Mouse (Mus musculus) ES-E14 (cell line): ENCODE data around the gene Lamtor2. TPM values are rescaled to one million over a fixed set of nuclear protein-coding genes. Genes with fewer than 3 reads are reported as not detected.

ENCODE experiments used
- DNase-seq: peaks from one replicate; pipeline ENCODE4 v3.0.0-alpha.2; 2013; ENCODE audit warnings: low read depth, low spot score
- H3K27ac ChIP-seq: 2 replicates; pipeline ENCODE4 v1.5.1; 2012; ENCODE audit warnings: low read depth, mild to moderate bottlenecking, low read length, moderate library complexity, mixed read lengths; ENCODE audit not compliant: poor library complexity, insufficient read depth, severe bottlenecking
- H3K36me3 ChIP-seq: 2 replicates; pipeline ENCODE4 v1.6.1; 2012; ENCODE audit warnings: mild to moderate bottlenecking, low read length, moderate library complexity, mixed read lengths; ENCODE audit not compliant: control insufficient read depth, poor library complexity, insufficient read depth, severe bottlenecking
- H3K4me1 ChIP-seq, 2 experiments: fragments of 150-350 bp in 1 of 2; sonication (generic) in 1 of 2; 2 replicates each; pipeline ENCODE4 v1.6.1; 2012; ENCODE audit warnings: low read length in 2 of 2, mild to moderate bottlenecking in 1 of 2, mixed read lengths in 1 of 2; ENCODE audit not compliant: control insufficient read depth in 2 of 2, insufficient read depth in 2 of 2, poor library complexity in 1 of 2
- H3K4me3 ChIP-seq, 2 experiments: fragments of 150-350 bp in 1 of 2; sonication (generic) in 1 of 2; 2 replicates each; pipeline ENCODE4 v1.5.1; 2012; ENCODE audit warnings: low read length in 2 of 2, low read depth in 1 of 2, mild to moderate bottlenecking in 1 of 2, mixed read lengths in 1 of 2; ENCODE audit not compliant: insufficient read depth in 1 of 2, poor library complexity in 1 of 2, severe bottlenecking in 1 of 2
- H3K9ac ChIP-seq: 2 replicates; pipeline ENCODE4 v1.6.1; 2012; ENCODE audit warnings: low read depth, mild to moderate bottlenecking, low read length, mixed read lengths; ENCODE audit not compliant: poor library complexity, insufficient read depth, severe bottlenecking
- H3K9me3 ChIP-seq: fragments of 150-350 bp; sonication (generic); 2 replicates; pipeline ENCODE4 v1.6.1; 2012; ENCODE audit warnings: low read depth, mild to moderate bottlenecking, low read length; ENCODE audit not compliant: control insufficient read depth, insufficient read depth
- CHD2 ChIP-seq: IDR thresholded peaks from 2 replicates; pipeline ENCODE4 v1.6.1; 2014; ENCODE audit warnings: mild to moderate bottlenecking, low read depth, low read length, inconsistent platforms
- HCFC1 ChIP-seq: IDR thresholded peaks from 2 replicates; pipeline ENCODE4 v1.6.1; 2012; ENCODE audit warnings: low read length, inconsistent platforms, borderline replicate concordance; ENCODE audit not compliant: insufficient read depth
- MAFK ChIP-seq: IDR thresholded peaks from 2 replicates; pipeline ENCODE4 v1.6.1; 2014; ENCODE audit warnings: mild to moderate bottlenecking, low read depth, low read length, inconsistent platforms; ENCODE audit not compliant: insufficient read depth
- ZC3H11A ChIP-seq: IDR thresholded peaks from 2 replicates; pipeline ENCODE4 v1.6.1; 2012; ENCODE audit warnings: low read depth, mild to moderate bottlenecking, inconsistent platforms, low read length, borderline replicate concordance
- ZNF384 ChIP-seq: IDR thresholded peaks from 2 replicates; pipeline ENCODE4 v1.6.1; 2012; ENCODE audit warnings: low read depth, low read length, inconsistent platforms
- in situ Hi-C, 2 experiments: fragments of 600-800 bp; cut with MboI; formaldehyde crosslinking; loops; one replicate each; pipeline ENCODE4 v1.15.1; 2025; ENCODE audit warnings: low sequenced_read_pairs in 2 of 2, inconsistent platforms in 1 of 2; ENCODE audit not compliant: unreplicated experiment in 2 of 2
- total RNA-seq: library from RNA; depleted of rRNA; stranded (reverse); fragments of 300-350 nt; gene quantifications from 2 replicates; pipeline ENCODE4 v1.2.3, GENCODE M21; 2012

Lamtor2 gene
- total RNA-seq, 1 experiment, result 108 TPM

DNA sequence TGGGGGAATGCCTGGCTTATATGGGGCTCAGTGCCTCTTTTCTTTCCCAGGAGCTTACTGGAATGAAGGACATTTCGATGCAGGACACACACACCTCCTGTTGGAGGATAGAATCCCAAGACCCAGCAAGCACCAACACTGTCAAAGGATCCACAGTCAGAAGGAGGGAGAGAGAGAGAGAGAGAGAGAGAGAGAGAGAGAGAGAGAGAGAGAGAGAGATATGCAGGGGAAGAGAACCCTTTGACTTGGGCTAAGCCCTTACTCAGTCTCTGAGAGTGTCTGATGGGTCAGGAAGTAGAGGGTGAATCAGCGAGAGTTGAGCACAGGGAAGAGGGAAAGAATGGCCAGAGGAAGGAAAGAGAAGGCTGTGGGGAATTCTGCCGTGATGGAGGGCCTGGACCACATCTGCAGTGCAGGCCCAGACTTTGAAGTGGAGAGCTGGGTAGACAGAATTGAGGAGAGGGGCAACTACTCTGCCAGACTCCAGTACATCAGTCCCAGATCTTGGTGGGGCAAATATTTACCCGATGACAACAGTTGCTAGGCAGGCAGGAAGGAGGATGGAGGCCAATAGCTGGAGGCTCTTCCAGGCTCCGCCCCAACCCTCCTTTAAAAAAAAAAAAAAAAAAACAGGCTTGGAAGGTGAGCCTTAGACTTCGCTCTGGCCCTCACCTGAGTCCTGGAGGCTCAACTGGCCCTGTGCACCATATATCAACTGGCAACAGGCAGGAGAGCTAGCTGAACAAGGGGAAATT, 40.6 kb downstream of the Lamtor2 start:
- Histone ChIP-seq H3K4me3 (no peak overlapping the region), H3K36me3 (no peaks in the 10 kb centered on the region), H3K4me1 (peaks cover 11 to 46% of the 10 kb centered on the region in 2 experiments; a peak in 3 of 4 replicates), H3K9me3 (no peaks in the 10 kb centered on the region), H3K27ac (peak overlapping the region; percentile 58), H3K9ac (peak overlapping the region; percentile 26; the same call in 1 of the 2 replicates)
- in situ Hi-C loops, result no loop called here
- DNase-seq, result no peak
- TF ChIP-seq HCFC1 (no peak), MAFK (no peak), ZNF384 (peak; percentile 97)

DNA sequence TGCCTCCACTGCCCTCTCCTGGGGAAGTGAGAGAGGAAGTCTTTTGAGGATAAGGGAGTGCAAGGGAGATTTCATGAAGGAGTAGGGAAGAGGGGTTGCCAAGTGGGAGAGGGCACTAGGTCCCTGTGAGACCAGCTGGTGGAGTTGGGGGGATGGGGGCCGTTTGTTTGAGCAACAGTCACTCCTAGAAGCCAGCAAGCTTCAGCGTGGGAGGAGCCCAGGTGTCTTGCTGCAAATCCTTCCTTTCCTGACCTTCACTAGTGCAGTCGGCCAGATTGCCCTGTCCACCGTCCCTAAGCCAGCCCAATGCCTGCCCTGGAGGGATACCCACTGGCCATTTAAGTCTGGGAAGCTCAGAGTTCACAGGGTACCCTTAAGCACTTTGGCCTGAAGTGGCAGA, 41.3 kb downstream of the Lamtor2 start:
- H3K36me3 ChIP-seq, result no peaks in the 10 kb centered on the region
- peaks cover 11 to 46% of the 10 kb centered on the region in 2 experiments; a peak in 3 of 4 replicates for H3K4me1 ChIP-seq
- no peak for DNase-seq
- in situ Hi-C loops, result no loop called here
- H3K9ac ChIP-seq, result peak overlapping the region; percentile 26; the same call in 1 of the 2 replicates
- TF ChIP-seq CHD2 (no peak), MAFK (no peak), HCFC1 (no peak), ZNF384 (no peak), ZC3H11A (no peak)
- H3K4me3 ChIP-seq, result no peak overlapping the region
- H3K27ac ChIP-seq, result peak overlapping the region; percentile 51
- H3K9me3 ChIP-seq, result no peaks in the 10 kb centered on the region

DNA sequence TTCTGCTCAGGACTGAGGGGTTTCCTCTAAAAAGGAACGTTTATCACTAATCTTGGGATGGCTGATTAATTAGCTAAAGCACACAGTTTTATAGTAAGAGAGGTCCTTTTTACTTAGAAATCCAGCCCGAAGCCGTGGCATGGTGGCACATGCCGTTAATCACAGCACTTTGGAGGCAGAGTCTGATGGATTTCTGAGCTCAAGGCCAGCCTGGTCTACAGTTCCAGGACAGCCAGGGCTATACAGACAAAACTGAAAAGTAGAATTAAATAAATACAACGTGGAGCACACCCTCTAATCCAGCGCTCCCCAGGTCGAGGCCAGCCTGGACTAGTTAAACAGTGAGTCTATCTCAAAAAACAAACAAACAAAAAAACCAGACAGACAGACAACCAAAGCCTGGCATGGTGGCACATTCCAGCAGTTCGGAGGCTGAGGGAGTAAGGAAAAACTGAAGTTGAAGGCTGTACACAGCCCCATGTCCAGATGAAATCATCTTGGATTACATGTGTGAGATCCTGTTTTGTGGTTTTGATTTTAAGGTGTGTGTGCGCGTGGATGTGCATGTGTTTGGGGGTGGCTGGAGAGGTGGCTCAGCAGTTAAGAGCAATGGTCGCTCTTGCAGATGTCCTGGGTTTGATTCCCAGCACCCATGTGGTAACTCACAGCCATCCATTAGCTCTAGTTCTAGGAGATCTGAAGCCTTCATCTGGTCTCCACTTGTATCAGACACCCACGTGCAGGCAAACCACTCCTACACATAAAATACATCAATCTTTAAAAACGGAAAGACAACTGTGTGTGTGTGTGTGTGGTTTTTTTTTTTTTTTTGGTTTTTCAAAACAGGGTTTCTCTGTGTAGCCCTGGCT, 42.2 kb downstream of the Lamtor2 start:
- no peaks in the 10 kb centered on the region for H3K36me3 ChIP-seq
- no peak for DNase-seq
- H3K27ac ChIP-seq, result peak overlapping the region; percentile 97
- H3K4me3 ChIP-seq, result peak overlapping the region; percentile 70 to 71
- no peaks in the 10 kb centered on the region for H3K9me3 ChIP-seq
- in situ Hi-C loops, result no loop called here
- no peak for TF ChIP-seq ZNF384
- TF ChIP-seq HCFC1, result no peak
- H3K9ac ChIP-seq, result peak overlapping the region; percentile 86
- H3K4me1 ChIP-seq, result peaks cover 11 to 48% of the 10 kb centered on the region in 2 experiments; a peak in 3 of 4 replicates

DNA sequence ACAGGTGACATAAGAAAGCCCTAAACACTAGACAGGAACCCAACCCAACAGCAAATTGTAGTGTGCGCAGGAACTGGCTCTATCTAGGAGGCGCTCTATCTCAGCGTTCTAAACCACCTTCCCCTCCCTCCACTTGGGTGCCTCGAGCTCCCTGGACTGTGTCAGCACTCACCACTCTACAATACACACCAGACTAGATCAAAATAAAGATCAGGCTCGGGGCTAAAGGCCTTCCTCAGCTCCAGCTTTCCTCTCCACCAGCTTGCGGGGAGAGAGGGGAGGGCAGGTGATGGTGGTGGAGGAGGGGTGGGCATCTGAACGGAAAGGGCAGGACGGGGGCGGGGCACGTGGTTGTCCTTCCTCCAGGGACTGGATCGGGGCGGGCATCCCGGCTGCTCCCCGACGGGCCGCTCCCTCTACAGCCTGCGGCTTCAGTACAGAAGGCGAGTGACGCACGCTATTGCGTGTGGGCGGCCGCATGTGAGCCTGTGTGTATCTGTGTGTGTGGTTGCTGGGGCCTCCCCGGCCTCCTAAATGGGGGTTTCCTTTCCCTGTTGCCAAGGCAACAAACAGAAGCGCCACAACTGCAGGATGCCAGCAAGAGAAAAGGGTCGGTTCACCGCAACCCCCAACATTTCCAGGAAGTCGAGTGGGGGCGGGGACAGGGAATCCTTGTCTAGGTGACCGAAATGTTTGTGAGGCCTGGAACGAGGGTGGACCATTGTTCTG, 43.0 kb downstream of the Lamtor2 start, which contains the start of gene Lmna:
Lmna (minus strand) TSS at position 265 of the 729 bp plus-strand sequence.
- peak; percentile 88 for DNase-seq
- Histone ChIP-seq H3K9me3 (no peaks in the 10 kb centered on the region), H3K36me3 (no peaks in the 10 kb centered on the region), H3K4me3 (peak within 1 kb of the TSS; percentile 70 to 71), H3K27ac (peak within 1 kb of the TSS; percentile 97), H3K4me1 (peaks cover 6 to 48% of the 10 kb centered on the region in 2 experiments; a peak in 3 of 4 replicates), H3K9ac (peak within 1 kb of the TSS; percentile 86)
- in situ Hi-C loops, result no loop called here
- peak; percentile 51; the same call in 1 of the 2 replicates for TF ChIP-seq CHD2
- TF ChIP-seq ZNF384, result no peak
- TF ChIP-seq HCFC1, result peak; percentile 31; the same call in 1 of the 2 replicates
